Mouse (Mus musculus) kidney, adult 2 months (tissue): ENCODE results near the gene Lama2.

Experiments used
- CTCF ChIP-seq: fragments of 200-500 bp; conservative IDR thresholded peaks from 2 replicates; pipeline ENCODE4 v1.5.1; 2011; ENCODE audit warnings: low read depth, mild to moderate bottlenecking, control low read depth, low read length, moderate library complexity, mixed read lengths; ENCODE audit not compliant: insufficient read depth, insufficient read length
- POLR2A ChIP-seq: fragments of 200-500 bp; IDR thresholded peaks from one replicate; pipeline ENCODE4 v1.6.1; 2011; ENCODE audit warnings: low read depth, low read length, control low read depth

- TF ChIP-seq CTCF (no peak), POLR2A (no peak)
Observed at GRCm38 (mm10) chr10:27635721-27636120, 16.2 kb upstream of the Lama2 start.
